Mouse (Mus musculus): Measurements from ENCODE around the gene Ugt2a3.
"Not testable (repeated sequence)": the region's sequence is repeated elsewhere in the genome, so short reads cannot be mapped to it uniquely, and the experiment has no call there.

The Ugt2a3 gene

GRCm38 (mm10) chr5:87336961-87337697 lies at the start of gene Ugt2a3:
Ugt2a3 (minus strand) TSS chr5:87337195.
- DNase-seq (ENCODE audit: low spot score): no peak

DNA sequence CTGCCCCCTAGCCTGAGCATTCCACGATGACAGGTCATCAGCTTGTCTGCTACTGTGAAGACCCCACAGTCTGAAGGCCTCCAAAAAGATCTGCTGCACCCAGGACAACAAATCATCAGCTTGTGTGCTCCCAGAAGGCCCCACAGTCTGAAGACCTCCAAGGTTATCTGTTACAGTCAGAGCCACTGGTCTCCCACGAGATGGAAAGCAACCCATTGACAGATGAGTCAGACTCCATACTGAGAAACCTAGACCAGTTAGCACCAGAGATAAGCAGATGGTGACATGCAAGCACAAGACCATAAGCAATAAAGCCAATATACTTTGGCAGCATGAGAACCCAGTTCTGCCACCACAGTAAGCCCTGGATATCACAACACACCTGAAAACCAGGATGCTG lies 43.2 kb upstream of the Ugt2a3 start:
- no peak for DNase-seq (ENCODE audit: low spot score)

DNA sequence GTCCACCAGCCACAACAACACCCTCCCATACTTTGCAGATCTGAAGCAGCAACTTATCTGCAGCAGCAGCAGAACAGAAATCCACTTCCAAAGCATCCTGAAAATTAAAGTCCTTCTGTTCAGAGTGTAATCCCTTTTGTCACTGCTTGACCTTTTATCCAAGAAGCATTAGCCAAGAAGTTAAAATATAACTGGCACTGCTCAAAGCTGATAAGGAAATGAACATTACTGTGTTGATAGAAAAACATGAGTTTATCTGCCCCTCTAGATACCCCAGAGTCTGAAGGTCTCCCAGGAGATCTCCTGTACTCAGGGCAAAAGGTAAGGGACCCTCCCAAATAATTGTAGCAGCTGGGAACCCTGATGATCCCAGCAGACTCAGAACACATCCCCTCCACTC lies 42.8 kb upstream of the Ugt2a3 start:
- DNase-seq (ENCODE audit: low spot score): no peak

DNA sequence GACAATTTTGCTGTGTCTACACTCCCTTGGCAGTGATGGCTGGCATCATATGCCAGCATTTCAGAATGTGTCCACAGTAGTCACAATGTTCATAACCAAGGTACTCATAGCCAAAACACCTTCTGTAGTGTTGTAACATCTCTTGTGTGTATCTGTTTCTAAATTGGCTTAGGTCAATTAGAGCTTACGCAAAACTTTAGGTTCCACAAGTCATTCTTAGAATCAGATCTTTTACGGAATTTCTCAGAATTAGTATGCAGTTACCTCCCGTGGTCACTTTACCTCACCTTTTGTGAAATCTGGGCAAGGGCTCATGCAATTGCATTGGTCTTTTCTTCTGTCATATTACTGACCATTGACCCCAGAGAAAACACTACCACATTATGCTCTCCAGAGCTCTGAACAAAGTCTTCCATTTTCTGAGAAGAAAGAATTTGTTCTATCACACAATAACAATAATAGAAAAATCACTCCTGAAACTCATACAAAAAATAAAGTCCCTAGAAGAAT lies 38.9 kb upstream of the Ugt2a3 start:
- no peak for DNase-seq (ENCODE audit: low spot score)

GRCm38 (mm10) chr5:87373502-87373863 lies 36.5 kb upstream of the Ugt2a3 start:
- DNase-seq (ENCODE audit: low spot score): no peak

DNA sequence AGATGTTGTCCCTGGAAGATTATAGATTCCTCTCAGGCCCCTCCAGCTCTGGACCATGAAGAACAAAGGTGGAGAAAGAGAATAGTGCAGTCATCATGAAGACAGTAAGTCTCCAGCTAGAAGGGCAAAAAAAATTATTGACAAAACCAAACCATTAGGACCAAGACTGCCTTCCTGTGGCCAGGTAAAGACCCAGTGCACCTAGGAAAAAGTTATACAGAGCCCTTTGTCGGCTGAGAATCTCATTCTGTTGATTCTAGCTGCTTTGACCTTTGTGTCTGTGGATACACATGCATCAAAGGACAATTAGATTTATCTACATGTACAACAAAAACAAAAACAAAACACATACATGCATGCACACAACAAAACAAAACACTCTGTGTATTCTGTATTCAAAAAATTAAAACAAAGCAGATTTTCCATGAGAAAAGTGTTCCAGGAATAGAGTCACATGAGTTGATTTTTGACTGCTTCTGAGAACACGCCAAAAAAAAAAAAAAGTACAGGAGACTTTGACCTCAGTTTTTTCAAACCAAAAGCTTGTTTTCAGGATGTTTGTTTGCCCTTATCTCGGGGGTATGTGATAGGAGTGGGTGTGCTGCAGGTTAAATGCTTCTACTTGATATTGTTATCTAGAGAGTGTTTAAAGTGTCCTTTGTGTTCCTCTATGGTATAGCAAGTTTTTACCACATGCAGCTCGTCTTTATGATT lies 36.0 kb upstream of the Ugt2a3 start:
- DNase-seq (ENCODE audit: low spot score): not testable (repeated sequence)

DNA sequence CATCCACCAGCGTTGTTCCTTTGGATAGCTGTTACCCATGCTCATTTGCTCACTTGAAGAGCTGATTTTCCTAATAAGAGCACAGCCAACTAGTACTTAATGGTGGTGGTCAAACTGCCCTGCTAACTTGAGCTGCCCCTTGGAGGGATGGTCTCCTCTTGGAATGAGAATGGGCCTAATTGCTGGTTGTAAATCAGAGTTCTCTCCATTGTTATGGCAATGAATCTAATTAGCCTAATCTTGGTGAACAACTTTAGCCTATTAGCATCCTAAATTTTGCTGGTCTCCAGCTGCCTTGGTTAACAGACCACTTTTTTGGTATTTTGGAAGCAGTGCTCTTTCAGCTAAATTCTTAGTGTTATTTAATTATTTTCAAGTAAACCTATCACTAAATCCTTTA lies 13.4 kb upstream of the Ugt2a3 start:
- no peak for DNase-seq (ENCODE audit: low spot score)

DNA sequence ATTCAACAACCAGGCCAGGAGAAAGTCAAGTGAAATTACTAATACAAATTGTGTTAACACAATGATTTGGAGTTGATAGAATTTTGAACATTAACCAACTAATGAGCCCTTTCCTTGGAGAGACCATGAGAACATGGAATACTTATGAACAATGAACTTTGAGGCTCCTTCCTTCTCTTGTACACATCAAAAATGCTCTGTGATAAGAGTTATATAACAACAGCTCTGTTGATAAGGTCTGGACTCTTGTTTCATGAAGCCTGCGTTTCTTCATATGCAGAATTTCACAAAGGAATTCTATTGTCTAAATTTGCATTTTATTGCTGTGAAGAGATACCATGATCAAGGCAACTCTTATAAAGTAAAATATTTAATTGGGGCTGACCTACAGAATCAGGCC lies 12.2 kb upstream of the Ugt2a3 start:
- DNase-seq (ENCODE audit: low spot score): not testable (repeated sequence)

DNA sequence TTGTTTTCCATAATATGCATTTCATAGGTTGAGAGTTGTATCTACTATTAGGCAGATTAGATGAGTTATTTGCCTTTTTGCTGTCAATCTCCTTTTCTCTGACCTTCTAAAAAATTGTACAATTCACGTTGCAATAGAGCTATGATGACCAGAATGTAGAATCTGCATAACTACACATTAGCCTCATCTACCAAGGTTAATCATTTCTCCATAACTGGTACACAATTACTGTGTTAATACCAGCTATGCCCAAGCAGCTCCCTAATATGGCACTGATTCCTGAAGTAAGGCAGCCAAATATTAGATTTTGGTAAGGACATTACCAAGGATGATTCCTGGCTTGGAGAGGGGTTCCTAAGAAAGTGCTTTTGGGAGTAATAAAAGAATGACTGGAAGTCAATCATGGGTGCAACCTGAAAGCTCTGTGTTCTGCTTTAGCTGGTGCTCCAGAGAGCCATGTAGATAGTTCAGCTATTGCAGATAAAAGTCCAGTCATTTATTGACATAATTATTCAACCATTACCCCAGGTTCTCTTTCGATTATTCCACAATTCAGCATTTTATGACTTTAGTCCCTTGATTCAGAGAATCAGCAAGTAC lies 10.6 kb upstream of the Ugt2a3 start:
- not testable (repeated sequence) for DNase-seq (ENCODE audit: low spot score)

- no peak for DNase-seq (ENCODE audit: low spot score)
Measured at GRCm38 (mm10) chr5:87340461-87340860, 3.5 kb upstream of the Ugt2a3 start.

GRCm38 (mm10) chr5:87335199-87335598 lies 1.8 kb downstream of the Ugt2a3 start:
- DNase-seq (ENCODE audit: low spot score): no peak

GRCm38 (mm10) chr5:87333584-87333983 lies 3.4 kb downstream of the Ugt2a3 start:
- no peak for DNase-seq (ENCODE audit: low spot score)

DNA sequence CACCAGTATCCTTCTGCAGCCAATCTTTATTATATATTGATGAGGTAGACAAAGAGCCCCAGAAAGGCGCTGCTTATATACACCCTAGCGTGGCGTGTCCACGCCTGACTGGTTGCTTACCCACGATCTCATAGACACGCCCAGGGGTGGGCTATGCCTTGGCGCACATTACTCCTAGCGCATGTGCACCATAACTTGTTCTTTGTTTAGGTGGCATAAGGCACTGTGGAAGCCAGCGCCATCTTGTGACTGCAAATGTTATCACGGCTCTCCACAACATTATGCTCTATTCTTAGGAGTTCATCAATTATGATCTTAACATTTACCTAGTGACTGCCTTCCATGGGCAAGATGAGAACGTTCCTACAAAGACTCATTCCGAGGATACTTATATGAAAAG lies 25.6 kb downstream of the Ugt2a3 start:
- no peak for DNase-seq (ENCODE audit: low spot score)

DNA sequence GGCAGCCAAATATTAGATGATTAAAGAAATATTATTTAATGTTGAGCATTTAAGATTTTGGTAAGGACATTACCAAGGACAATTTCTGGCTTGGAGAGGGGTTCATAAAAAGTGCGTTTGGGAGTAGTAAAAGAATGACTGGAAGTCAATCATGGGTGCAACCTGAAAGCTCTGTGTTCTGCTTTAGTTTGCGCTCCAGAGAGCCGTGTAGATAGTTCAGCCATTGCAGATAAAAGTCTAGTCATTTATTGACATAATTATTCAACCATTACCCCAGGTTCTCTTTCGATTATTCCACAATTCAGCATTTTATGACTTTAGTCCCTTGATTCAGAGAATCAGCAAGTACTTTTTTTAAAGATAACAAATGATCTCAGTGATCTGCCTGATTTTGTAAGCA lies 50.8 kb downstream of the Ugt2a3 start:
- DNase-seq (ENCODE audit: low spot score): not testable (repeated sequence)

DNA sequence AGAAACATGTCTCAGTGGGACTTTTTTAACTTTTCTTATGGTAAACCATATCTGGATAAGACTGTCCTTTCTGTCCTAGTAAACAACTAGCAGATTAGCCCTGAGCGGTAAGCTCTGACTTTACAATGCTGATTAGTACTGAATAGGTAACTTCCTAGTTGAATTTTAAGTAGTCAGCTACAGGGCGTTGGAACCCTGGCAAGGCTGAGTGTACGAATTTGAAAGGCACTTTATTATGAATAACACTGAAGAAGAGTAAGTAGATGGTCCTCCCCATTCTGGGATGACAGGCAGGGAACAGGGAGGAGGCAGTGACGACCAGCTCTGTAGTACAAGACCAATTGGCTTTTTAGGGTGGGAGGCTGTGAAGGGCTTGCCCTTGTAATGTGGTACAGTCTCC lies 61.0 kb downstream of the Ugt2a3 start:
- not testable (repeated sequence) for DNase-seq (ENCODE audit: low spot score)

DNA sequence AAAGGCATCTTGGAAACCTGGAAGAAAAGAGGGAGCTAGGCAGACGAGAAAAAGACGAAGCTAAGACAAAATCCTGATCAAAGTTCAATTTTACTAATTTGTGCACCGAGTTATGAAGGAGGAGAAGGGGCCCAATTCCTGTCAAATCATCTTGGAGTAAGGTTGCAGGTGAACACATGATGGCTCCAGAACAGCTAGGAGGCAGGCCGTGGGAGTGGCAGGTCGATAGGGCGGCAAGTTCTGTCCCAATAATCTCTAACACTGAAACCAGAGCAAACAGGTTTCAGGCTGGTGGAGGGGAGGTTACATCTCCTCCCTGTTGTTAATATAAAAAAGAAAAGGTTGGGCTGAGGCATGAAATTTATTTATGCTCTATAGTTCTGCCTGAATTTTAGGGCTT lies 61.4 kb downstream of the Ugt2a3 start:
- DNase-seq (ENCODE audit: low spot score): no peak

All from testis, postnatal 14 days (tissue).